In the genomic region with DNA sequence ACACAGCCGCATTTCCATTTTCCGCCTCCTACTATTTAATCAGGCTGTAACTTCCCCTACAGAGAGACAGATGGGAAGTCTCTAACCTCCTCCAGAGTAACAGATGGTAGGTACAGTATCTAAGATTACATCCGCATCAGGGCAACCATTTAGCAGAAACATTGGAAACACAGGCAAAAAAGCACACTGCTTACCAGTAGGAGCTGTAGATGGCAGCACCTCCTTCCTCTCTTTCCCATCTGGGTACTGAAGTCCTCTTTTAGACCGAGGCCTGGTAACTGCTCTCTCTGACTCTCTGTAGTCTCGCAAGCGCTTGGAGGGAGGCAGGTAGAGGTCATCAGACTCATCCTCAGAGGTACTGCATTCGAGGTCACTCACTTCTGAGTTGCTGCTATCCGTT, we compare ENCODE assay signal across 8 mouse cellular contexts. TPM values are rescaled to one million over a fixed set of nuclear protein-coding genes. Genes with fewer than 3 reads are reported as not detected.
A peak's percentile ranks its signal among the peaks of the same experiment; 100 is the strongest.
DNase-seq lines count a peak whose midpoint lies in the region; ATAC-seq lines count a peak whose summit lies in the region.

No protein-coding gene starts in this region.

- H3K36me3 ChIP-seq in forebrain, embryonic 15.5 days: 0 out of 2 replicates have a peak, but pooled peaks cover 10% of the 10 kb centered on the region

- 65% methylated on average over 8 of the region's 8 CpGs for WGBS in forebrain, embryonic 15.5 days

- H3K27ac ChIP-seq in forebrain, embryonic 15.5 days (replicated peaks): peak overlapping the region; percentile 49

- no peak overlapping the region for H3K9ac ChIP-seq in forebrain, embryonic 15.5 days (replicated peaks)

- H3K4me3 ChIP-seq in forebrain, embryonic 15.5 days: no peak overlapping the region

- ATAC-seq in forebrain, embryonic 15.5 days (replicated peaks): peak; percentile 94
- no peak for ATAC-seq in CD4-positive, CD25-positive, alpha-beta regulatory T cell, adult 4 months

- no peaks in the 10 kb centered on the region for H3K9me3 ChIP-seq in forebrain, embryonic 15.5 days

- no peaks in the 10 kb centered on the region for H3K4me1 ChIP-seq in forebrain, embryonic 15.5 days

- DNase-seq in adrenal gland, postnatal 10 days: peak; percentile 10
- DNase-seq in adrenal gland, postnatal 25 days: no peak
- peak; percentile 11 for DNase-seq in Muller cell, postnatal 12 days (ENCODE audit: inconsistent ontology term)
- peak; percentile 13 to 38 for DNase-seq in kidney, postnatal 4 days
- DNase-seq in lung, postnatal 10 days: peak; percentile 24
- DNase-seq in thymus, postnatal 14 days: no peak

- H3K27me3 ChIP-seq in forebrain, embryonic 15.5 days: no peaks in the 10 kb centered on the region

- no peak overlapping the region for H3K4me2 ChIP-seq in forebrain, embryonic 15.5 days (replicated peaks)

RNA-seq across cellular contexts. Expression of a gene that starts 10.4 kb away (rescaled TPM):
- 1 to 10 TPM; 4.6 to 4.9 TPM for total RNA-seq in adrenal gland, postnatal 10 days (2021)
- total RNA-seq in adrenal gland, postnatal 25 days (2021): 2.3 and 2.8 TPM in 2 replicates
- 18.0 and 21.9 TPM in 2 replicates for polyA plus RNA-seq in forebrain, embryonic 15.5 days (2015; fragmentation: Nextera tagmentation; extraction: Ambion mirVana)
- 1 to 10 TPM; 2.5 to 3.5 TPM for polyA plus RNA-seq in CD4-positive, CD25-positive, alpha-beta regulatory T cell, adult 4 months (2017; shearing (Covaris generic))

Comparison
In these comparisons a context has a peak if more than half of its experiments do, and no peak if none do; other contexts are left out.
1. DNase-seq: peak in adrenal gland, postnatal 10 days (single experiment), Muller cell, postnatal 12 days (single experiment), kidney, postnatal 4 days (2 of 2) and lung, postnatal 10 days (single experiment); none in adrenal gland, postnatal 25 days (single experiment) and thymus, postnatal 14 days (single experiment).